Mouse (Mus musculus) G1E (cell line): ENCODE results near the gene Nicn1. TPM values are rescaled to one million over a fixed set of nuclear protein-coding genes. Genes with fewer than 3 reads are reported as not detected.
"Not testable (repeated sequence)": the region's sequence is repeated elsewhere in the genome, so short reads cannot be mapped to it uniquely, and the experiment has no call there.

Source experiments
- ATAC-seq: 2 replicates; pipeline ENCODE4 v1.8.0; 2016; ENCODE audit warnings: mild to moderate bottlenecking; ENCODE audit not compliant: insufficient number of reproducible peaks, poor library complexity, low FRiP score, severe bottlenecking; ENCODE audit errors: extremely low read depth
- DNase-seq: peaks from one replicate; pipeline ENCODE4 v3.0.0; 2012; ENCODE audit warnings: low spot score
- H3K27me3 ChIP-seq: 2 replicates; pipeline ENCODE4 v1.6.1; 2012; ENCODE audit warnings: mild to moderate bottlenecking, low read length, inconsistent platforms; ENCODE audit not compliant: insufficient read depth
- H3K36me3 ChIP-seq: replicated peaks from 2 replicates; pipeline ENCODE3; 2012; ENCODE audit warnings: mild to moderate bottlenecking, inconsistent platforms
- H3K4me1 ChIP-seq: 2 replicates; pipeline ENCODE4 v1.6.1; 2012; ENCODE audit warnings: low read depth, low read length, inconsistent platforms, mixed read lengths; ENCODE audit not compliant: insufficient read depth
- H3K4me3 ChIP-seq: 2 replicates; pipeline ENCODE4 v1.5.1; 2012; ENCODE audit warnings: low read depth, mild to moderate bottlenecking, inconsistent platforms, low read length, moderate library complexity, mixed read lengths
- H3K9me3 ChIP-seq: replicated peaks from 2 replicates; pipeline ENCODE4 v1.6.1; 2012; ENCODE audit warnings: inconsistent platforms
- CTCF ChIP-seq: IDR thresholded peaks from 2 replicates; pipeline ENCODE4 v1.5.1; 2012; ENCODE audit warnings: low read depth, low read length, inconsistent platforms, mixed read lengths
- GATA1 ChIP-seq: IDR thresholded peaks from 2 replicates; pipeline ENCODE4 v1.6.1; 2012; ENCODE audit warnings: borderline replicate concordance, low read length, inconsistent platforms, mixed read lengths
- GATA2 ChIP-seq: IDR thresholded peaks from 2 replicates; pipeline ENCODE4 v1.6.1; 2012; ENCODE audit warnings: low read depth, low read length, inconsistent platforms, borderline replicate concordance
- POLR2AphosphoS5 ChIP-seq: IDR thresholded peaks from 2 replicates; pipeline ENCODE4 v1.6.1; 2012; ENCODE audit warnings: low read depth, low read length, inconsistent platforms; ENCODE audit not compliant: insufficient replicate concordance
- TAL1 ChIP-seq: conservative IDR thresholded peaks from 2 replicates; pipeline ENCODE4 v1.6.1; 2012; ENCODE audit warnings: low read depth, low read length, inconsistent platforms, mixed read lengths
- polyA plus RNA-seq: library from polyadenylated mRNA; stranded (reverse); fragments of >175 nt; gene quantifications from 2 replicates; pipeline ENCODE4 v1.2.3, GENCODE M21; 2012
- total RNA-seq, 2 experiments: library from RNA; stranded (forward) in 1 of 2; stranded (reverse) in 1 of 2; fragments of 200-1000 nt in 1 of 2; fragments of >200 nt in 1 of 2; fragmentation: Nextera tagmentation in 1 of 2; gene quantifications; 2 replicates each; pipeline ENCODE4 v1.2.3; 2014 to 2017

The Nicn1 gene
- total and polyA plus RNA-seq, 3 experiments = 0.52 to 20.2 (median 5.8) TPM

GRCm38 (mm10) chr9:108274476-108275330 is 15.5 kb upstream of the Nicn1 start:
- no peak for TF ChIP-seq TAL1
- no peak for TF ChIP-seq POLR2AphosphoS5
- no peak for TF ChIP-seq CTCF
- TF ChIP-seq GATA2 = no peak
- no peak for TF ChIP-seq GATA1

GRCm38 (mm10) chr9:108275331-108275659 is 14.9 kb upstream of the Nicn1 start:
- Histone ChIP-seq H3K4me1 (peaks cover 5% of the 10 kb centered on the region), H3K27me3 (peaks cover 51% of the 10 kb centered on the region), H3K4me3 (no peak overlapping the region), H3K36me3 (no peaks in the 10 kb centered on the region), H3K9me3 (no peaks in the 10 kb centered on the region)
- no peak for ATAC-seq
- no peak for DNase-seq
- TF ChIP-seq CTCF = no peak
- TF ChIP-seq GATA2 = no peak
- no peak for TF ChIP-seq GATA1
- TF ChIP-seq POLR2AphosphoS5 = no peak
- no peak for TF ChIP-seq TAL1

More at GRCm38 (mm10) chr9:108274476-108275330, 15.5 kb upstream of the Nicn1 start:
- H3K4me1 ChIP-seq = peaks cover 2% of the 10 kb centered on the region
- no peaks in the 10 kb centered on the region for H3K36me3 ChIP-seq
- DNase-seq (no peak), ATAC-seq (no peak)
- H3K27me3 ChIP-seq = peaks cover 54% of the 10 kb centered on the region
- H3K4me3 ChIP-seq = no peak overlapping the region
- H3K9me3 ChIP-seq = no peaks in the 10 kb centered on the region

- no peak overlapping the region for H3K4me3 ChIP-seq
- no peak for ATAC-seq
Observed at GRCm38 (mm10) chr9:108278697-108279450, 11.4 kb upstream of the Nicn1 start.

GRCm38 (mm10) chr9:108280071-108280828 is 10.0 kb upstream of the Nicn1 start:
- Histone ChIP-seq H3K4me3 (no peak overlapping the region), H3K9me3 (no peaks in the 10 kb centered on the region), H3K4me1 (peaks cover 11% of the 10 kb centered on the region), H3K36me3 (no peaks in the 10 kb centered on the region), H3K27me3 (peaks cover 16% of the 10 kb centered on the region)
- no peak for TF ChIP-seq CTCF
- TF ChIP-seq GATA2 = no peak
- no peak for TF ChIP-seq TAL1
- no peak for TF ChIP-seq GATA1
- no peak for TF ChIP-seq POLR2AphosphoS5
- DNase-seq (no peak), ATAC-seq (no peak)

More at GRCm38 (mm10) chr9:108278697-108279450, 11.4 kb upstream of the Nicn1 start:
- peaks cover 28% of the 10 kb centered on the region for H3K27me3 ChIP-seq
- H3K36me3 ChIP-seq = no peaks in the 10 kb centered on the region
- peaks cover 7% of the 10 kb centered on the region for H3K4me1 ChIP-seq
- TF ChIP-seq POLR2AphosphoS5 (no peak), CTCF (peak; percentile 76), GATA2 (no peak), GATA1 (no peak), TAL1 (no peak)
- no peak for DNase-seq
- no peaks in the 10 kb centered on the region for H3K9me3 ChIP-seq

- no peaks in the 10 kb centered on the region for H3K9me3 ChIP-seq
- H3K27me3 ChIP-seq = peaks cover 2% of the 10 kb centered on the region; the same call in 1 of the 2 replicates
- no peaks in the 10 kb centered on the region for H3K36me3 ChIP-seq
- ATAC-seq = peak; percentile 45; the same call in 1 of the 2 replicates
- DNase-seq = peak; percentile 28
- TF ChIP-seq GATA2 = no peak
- TF ChIP-seq CTCF = peak; percentile 78
- no peak for TF ChIP-seq POLR2AphosphoS5
- no peak for TF ChIP-seq TAL1
- no peak overlapping the region for H3K4me3 ChIP-seq
- peaks cover 9% of the 10 kb centered on the region for H3K4me1 ChIP-seq
Observed at GRCm38 (mm10) chr9:108284410-108284809, 5.8 kb upstream of the Nicn1 start.

GRCm38 (mm10) chr9:108287526-108288238 is 2.5 kb upstream of the Nicn1 start:
- not testable (repeated sequence) for H3K27me3 ChIP-seq, H3K9me3 ChIP-seq, ATAC-seq, DNase-seq, H3K4me3 ChIP-seq, H3K36me3 ChIP-seq
- peaks cover 17% of the 10 kb centered on the region for H3K4me1 ChIP-seq
